Mouse (Mus musculus) thymus, postnatal 10 days (tissue): ENCODE measurements at regions not wholly inside any gene's neighbourhood (a gene's known extent, or its start where the extent isn't known, plus 50 kb on each side); places are given as distances from the start of the nearest gene placed in this dataset.

Source experiments
- DNase-seq, 2 experiments: peaks; one replicate each; pipeline ENCODE4 v3.0.0; 2021; ENCODE audit warnings: low spot score in 2 of 2

- DNase-seq = no peak
These were observed 466.7 kb downstream of the Pik3r1 start for GRCm38 (mm10) chr13:101301361-101301760.

GRCm38 (mm10) chr13:101289407-101289806 lies 456.2 kb upstream of the Slc30a5 start:
- DNase-seq = no peak

- no peak for DNase-seq
These were observed 453.9 kb upstream of the Slc30a5 start for GRCm38 (mm10) chr13:101287131-101287530.

- no peak for DNase-seq
These were observed 453.0 kb upstream of the Slc30a5 start for GRCm38 (mm10) chr13:101286029-101286917.

- DNase-seq = no peak
These were observed 444.9 kb upstream of the Slc30a5 start for GRCm38 (mm10) chr13:101278127-101278526.

GRCm38 (mm10) chr13:101276766-101277165 lies 443.5 kb upstream of the Slc30a5 start:
- DNase-seq = no peak

GRCm38 (mm10) chr13:101274470-101275141 lies 441.4 kb upstream of the Slc30a5 start:
- DNase-seq = no peak

GRCm38 (mm10) chr13:101273321-101273720 lies 440.1 kb upstream of the Slc30a5 start:
- DNase-seq = no peak

GRCm38 (mm10) chr13:101253698-101254468 lies 420.7 kb upstream of the Slc30a5 start:
- no peak for DNase-seq

- no peak for DNase-seq
These were observed 416.1 kb upstream of the Slc30a5 start for GRCm38 (mm10) chr13:101249369-101249768.

GRCm38 (mm10) chr13:101244326-101244725 lies 411.1 kb upstream of the Slc30a5 start:
- no peak for DNase-seq

- no peak for DNase-seq
These were observed 405.6 kb upstream of the Slc30a5 start for GRCm38 (mm10) chr13:101238860-101239259.

- DNase-seq = no peak
These were observed 403.8 kb upstream of the Slc30a5 start for GRCm38 (mm10) chr13:101237035-101237434.

- DNase-seq = no peak
These were observed 402.6 kb upstream of the Slc30a5 start for GRCm38 (mm10) chr13:101235846-101236245.

GRCm38 (mm10) chr13:101235110-101235509 lies 401.9 kb upstream of the Slc30a5 start:
- no peak for DNase-seq

- no peak for DNase-seq
These were observed 401.3 kb upstream of the Slc30a5 start for GRCm38 (mm10) chr13:101234550-101234949.

GRCm38 (mm10) chr13:101233843-101234281 lies 400.6 kb upstream of the Slc30a5 start:
- no peak for DNase-seq

GRCm38 (mm10) chr13:101233181-101233842 lies 400.1 kb upstream of the Slc30a5 start:
- no peak for DNase-seq

GRCm38 (mm10) chr13:101229861-101230260 lies 396.6 kb upstream of the Slc30a5 start:
- DNase-seq = no peak

GRCm38 (mm10) chr13:101225366-101225765 lies 392.1 kb upstream of the Slc30a5 start:
- DNase-seq = no peak

- no peak for DNase-seq
These were observed 388.3 kb upstream of the Slc30a5 start for GRCm38 (mm10) chr13:101221331-101222043.
